In the genomic region with DNA sequence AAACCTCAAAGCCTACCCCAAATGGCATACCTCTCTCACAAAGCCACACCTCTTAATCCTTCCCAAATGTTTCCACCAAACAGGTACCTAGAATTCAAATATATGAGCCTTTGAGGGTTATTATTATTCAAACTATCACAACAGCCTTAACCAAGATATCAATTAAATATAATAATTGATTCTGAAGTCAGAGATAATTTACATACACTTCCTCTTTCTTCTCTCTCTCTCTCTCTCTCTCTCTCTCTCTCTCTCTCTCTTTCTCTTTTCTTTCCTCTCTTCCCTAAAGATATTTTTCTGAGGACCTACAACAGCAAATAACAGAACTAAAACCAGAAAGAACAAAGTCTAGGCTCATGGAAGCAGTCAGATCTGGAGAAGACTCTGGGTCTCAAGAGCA, we compare ENCODE assay signal across 17 mouse cellular contexts. TPM values are rescaled to one million over a fixed set of nuclear protein-coding genes. Genes with fewer than 3 reads are reported as not detected.
DNase-seq lines count a peak whose midpoint lies in the region; TF ChIP-seq lines count a peak whose summit lies in the region.
"Had no signal": no experiment of that assay in that cellular context is flagged by ENCODE, and none has a peak within 500 bp of the region (broad histone marks: within the 10 kb centered on the region; RNA-seq: fewer than 3 reads in every experiment).

No protein-coding gene starts in this region.

- TF ChIP-seq POLR2A in MEL (IDR thresholded peaks at IDR 0.05; ENCODE audit: control insufficient read depth in 1 of 2, insufficient read depth in 1 of 2, low read depth in 1 of 2, low read length in 2 of 2, poor library complexity in 1 of 2), result no peak

- no peak for TF ChIP-seq CTCF in MEL (IDR thresholded peaks at IDR 0.05 in 2 of 3, conservative IDR thresholded peaks at IDR 0.05 in 1 of 3; ENCODE audit: control insufficient read depth in 1 of 3, insufficient read depth in 1 of 3, low read depth in 2 of 3, low read length in 3 of 3, poor library complexity in 1 of 3, severe bottlenecking in 1 of 3)

- no peak overlapping the region for H3K9ac ChIP-seq in MEL (ENCODE audit: control insufficient read depth, low read depth, low read length, poor library complexity, severe bottlenecking)

- peaks cover 0 to 49% of the 10 kb centered on the region in 2 experiments; a peak in 2 of 4 replicates for H3K36me3 ChIP-seq in MEL (ENCODE audit: control insufficient read depth in 1 of 2, insufficient read depth in 2 of 2, low read length in 2 of 2)
- no peaks in the 10 kb centered on the region for H3K36me3 ChIP-seq in limb, embryonic 10.5 days

- H3K9me3 ChIP-seq in MEL (replicated peaks; ENCODE audit: insufficient read depth, low read length), result no peaks in the 10 kb centered on the region
- H3K9me3 ChIP-seq in limb, embryonic 10.5 days (replicated peaks), result no peaks in the 10 kb centered on the region

- no peaks in the 10 kb centered on the region for H3K27me3 ChIP-seq in MEL (ENCODE audit: control insufficient read depth in 1 of 2, insufficient read depth in 2 of 2, low read length in 2 of 2)
- H3K27me3 ChIP-seq in limb, embryonic 10.5 days (ENCODE audit: low read depth, poor library complexity, severe bottlenecking), result 0 out of 2 replicates have a peak, but pooled peaks cover 11% of the 10 kb centered on the region
- H3K27me3 ChIP-seq: CH12.LX, Patski had no signal

- TF ChIP-seq RAD21 in MEL (IDR thresholded peaks at IDR 0.05; ENCODE audit: low read depth, low read length), result no peak

- no peaks in the 10 kb centered on the region; the same call in 1 of the 2 replicates for H3K79me2 ChIP-seq in MEL (ENCODE audit: control insufficient read depth, insufficient read depth, low read length, poor library complexity)

- peaks cover 19 to 49% of the 10 kb centered on the region in 2 experiments for H3K4me1 ChIP-seq in MEL (ENCODE audit: control insufficient read depth in 1 of 2, insufficient read depth in 2 of 2, low read length in 2 of 2)
- H3K4me1 ChIP-seq in limb, embryonic 10.5 days, result peaks cover 48% of the 10 kb centered on the region

- peak in 1 of 2 experiments; percentile 82; a peak in 2 of 4 replicates for TF ChIP-seq EP300 in MEL (IDR thresholded peaks at IDR 0.05; ENCODE audit: low read depth in 1 of 2, low read length in 2 of 2)

- H3K27ac ChIP-seq in MEL (ENCODE audit: control insufficient read depth, low read depth, low read length), result peak overlapping the region; percentile 65
- 0 out of 2 replicates have a peak overlapping the region, but pooled peaks have one; percentile 11 for H3K27ac ChIP-seq in limb, embryonic 10.5 days

- DNase-seq in MEL (ENCODE audit: low read depth, low spot score), result peak; percentile 41
- no peak for DNase-seq in limb, embryonic 10.5 days (ENCODE audit: low spot score)
- no peak for DNase-seq in lung, postnatal 10 days
- DNase-seq in urinary bladder, adult 2 months (ENCODE audit: low spot score), result no peak
- DNase-seq: adrenal gland, adult 2 months; adrenal gland, adult 8-10 months; adrenal gland, postnatal 10 days; adrenal gland, postnatal 14 days; adrenal gland, postnatal 25 days; adrenal gland, postnatal 36 days; B cell, adult 2 months; cerebellum, adult 11 months; cerebellum, adult 11-12 months; cerebellum, adult 18-20 months; cerebellum, adult 2 months had no signal

- no peak overlapping the region for H3K4me3 ChIP-seq in MEL (ENCODE audit: control insufficient read depth in 1 of 2, insufficient read depth in 1 of 2, low read depth in 2 of 2, low read length in 2 of 2)
- H3K4me3 ChIP-seq in limb, embryonic 10.5 days, result no peak overlapping the region

TF ChIP-seq in MEL, 35 proteins besides CTCF, POLR2A, EP300 and RAD21:
- TF ChIP-seq MYB (IDR thresholded peaks at IDR 0.05; ENCODE audit: low read depth, low read length), result no peak
- no peak for TF ChIP-seq SMC3 (IDR thresholded peaks at IDR 0.05; ENCODE audit: low read depth, low read length)
- TF ChIP-seq JUND (IDR thresholded peaks at IDR 0.05; ENCODE audit: low read depth, low read length), result peak; percentile 94
- no peak for TF ChIP-seq TCF12 (IDR thresholded peaks at IDR 0.05; ENCODE audit: low read depth, low read length)
- peak; percentile 22; the same call in 1 of the 2 replicates for TF ChIP-seq MYC (IDR thresholded peaks at IDR 0.05; ENCODE audit: low read depth, low read length)
- no peak for TF ChIP-seq POLR2AphosphoS5 (IDR thresholded peaks at IDR 0.05; ENCODE audit: borderline replicate concordance, low read depth, low read length)
- peak; percentile 20; the same call in 1 of the 2 replicates for TF ChIP-seq ETS1 (IDR thresholded peaks at IDR 0.05; ENCODE audit: low read depth, low read length)

RNA-seq across cellular contexts. Expression of a gene that starts 15.2 kb away (rescaled TPM):
- 10.9 TPM in 2 replicates for total RNA-seq in MEL (2012; rRNA removed)
- polyA plus RNA-seq in MEL (2012; ENCODE audit: insufficient read depth in 1 of 2, insufficient read length in 2 of 2, low read depth in 1 of 2, low replicate concordance in 2 of 2, missing spikeins in 1 of 2), result 10 to 100 TPM; 12.2 to 65.0 TPM
- polyA plus RNA-seq in limb, embryonic 10.5 days (2016; fragmentation: Nextera tagmentation; extraction: Ambion mirVana), result 6.4 and 8.1 TPM in 2 replicates
- polyA plus RNA-seq in urinary bladder, adult 2 months (2012; rRNA removed), result 8.1 and 14.3 TPM in 2 replicates
